10 mouse cellular contexts compared by ENCODE assay signal in the genomic region with DNA sequence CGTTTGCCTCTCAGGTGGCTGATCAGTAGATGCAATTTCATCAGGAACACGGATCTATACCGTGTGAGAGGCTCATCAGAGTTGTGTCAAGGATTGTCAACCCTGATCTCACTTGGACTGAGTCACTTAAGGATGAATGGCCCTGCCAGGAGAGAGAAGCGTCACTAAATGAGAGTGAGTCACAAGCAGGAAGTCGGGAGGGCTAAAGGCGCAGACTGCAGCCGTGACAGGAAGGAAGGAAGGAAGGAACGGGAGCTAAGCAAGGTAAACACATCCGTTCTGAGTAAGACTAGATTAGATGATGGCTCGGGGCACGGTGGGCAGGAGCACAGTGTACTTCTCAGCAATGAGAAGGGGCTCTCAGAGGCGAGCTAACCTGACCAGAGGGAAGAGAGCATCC. TPM values are rescaled to one million over a fixed set of nuclear protein-coding genes. Genes with fewer than 3 reads are reported as not detected.
DNase-seq lines count a peak whose midpoint lies in the region; ATAC-seq and TF ChIP-seq lines count a peak whose summit lies in the region.
"Had no signal": no experiment of that assay in that cellular context is flagged by ENCODE, and none has a peak within 500 bp of the region (broad histone marks: within the 10 kb centered on the region; RNA-seq: fewer than 3 reads in every experiment).

No protein-coding gene starts in this region.

- WGBS in stomach, embryonic 14.5 days, result 50% methylated on average over 12 of the region's 12 CpGs
- WGBS in cerebellum, adult 2 months, result 84% methylated on average over 12 of the region's 12 CpGs

- H3K9me3 ChIP-seq in stomach, embryonic 14.5 days (ENCODE audit: control insufficient read depth, low read depth, low read length), result no peaks in the 10 kb centered on the region
- H3K9me3 ChIP-seq: limb, embryonic 12.5 days had no signal

- TF ChIP-seq CTCF in left cerebral cortex, adult 2 months (IDR thresholded peaks at IDR 0.05), result no peak
- TF ChIP-seq CTCF in cerebellum, adult 2 months (IDR thresholded peaks at IDR 0.05; ENCODE audit: borderline replicate concordance, insufficient read depth, low read depth, low read length), result no peak

- peak; percentile 100 for ATAC-seq in inflammation-experienced regulatory T-cells, adult 6 months
- ATAC-seq in stomach, embryonic 14.5 days (ENCODE audit: insufficient number of reproducible peaks, insufficient read depth, low FRiP score, low read depth), result peak; percentile 37; the same call in 1 of the 2 replicates
- ATAC-seq in cerebellum, adult (ENCODE audit: insufficient number of reproducible peaks, low FRiP score, low TSS enrichment), result no peak

- H3K36me3 ChIP-seq in stomach, embryonic 14.5 days (ENCODE audit: control insufficient read depth, insufficient read depth, low read length), result no peaks in the 10 kb centered on the region
- H3K36me3 ChIP-seq: limb, embryonic 12.5 days had no signal

- no peak overlapping the region for H3K9ac ChIP-seq in stomach, embryonic 14.5 days (replicated peaks; ENCODE audit: low read depth, low read length)
- H3K9ac ChIP-seq: limb, embryonic 12.5 days had no signal

- H3K27ac ChIP-seq in left cerebral cortex, adult 2 months, result peak overlapping the region; percentile 69
- H3K27ac ChIP-seq in stomach, embryonic 14.5 days (ENCODE audit: low read length), result no peak overlapping the region
- H3K27ac ChIP-seq in cerebellum, adult 2 months (ENCODE audit: insufficient read depth, low read length), result no peak overlapping the region
- H3K27ac ChIP-seq: limb, embryonic 12.5 days had no signal

- no peak overlapping the region for H3K4me3 ChIP-seq in left cerebral cortex, adult 2 months
- H3K4me3 ChIP-seq in stomach, embryonic 14.5 days (ENCODE audit: low read depth, low read length), result no peak overlapping the region
- H3K4me3 ChIP-seq in cerebellum, adult 2 months (replicated peaks; ENCODE audit: insufficient read depth, low read depth, low read length), result no peak overlapping the region
- H3K4me3 ChIP-seq: limb, embryonic 12.5 days had no signal

- no peak for DNase-seq in left cerebral cortex, adult 2 months (ENCODE audit: extremely low spot score in 1 of 2, low spot score in 2 of 2)
- DNase-seq in left cerebral cortex, postnatal 14 days (ENCODE audit: low spot score in 2 of 2), result no peak
- DNase-seq in MN1 (ENCODE audit: low spot score), result peak; percentile 72
- DNase-seq in cerebellum, adult 2 months, result no peak
- DNase-seq in layer of hippocampus, adult 11-12 months (ENCODE audit: low spot score), result no peak
- DNase-seq: heart, postnatal 36 days had no signal

- H3K27me3 ChIP-seq in stomach, embryonic 14.5 days (ENCODE audit: control insufficient read depth, insufficient read depth, low read length), result no peaks in the 10 kb centered on the region
- H3K27me3 ChIP-seq in cerebellum, adult 2 months (ENCODE audit: control insufficient read depth, insufficient read depth, low read length), result no peaks in the 10 kb centered on the region
- H3K27me3 ChIP-seq: limb, embryonic 12.5 days had no signal

- no peak for TF ChIP-seq POLR2A in cerebellum, adult 2 months (IDR thresholded peaks at IDR 0.05; ENCODE audit: borderline replicate concordance, insufficient read depth, low read length)

- intact Hi-C loops in left cerebral cortex, adult 2 months (cut with DNase I), result no loop called here
- intact Hi-C loops in left cerebral cortex, postnatal 14 days (cut with DNase I), result no loop called here

- no peak overlapping the region for H3K4me2 ChIP-seq in stomach, embryonic 14.5 days (replicated peaks; ENCODE audit: low read depth, low read length)
- H3K4me2 ChIP-seq: limb, embryonic 12.5 days had no signal

- no peaks in the 10 kb centered on the region for H3K4me1 ChIP-seq in stomach, embryonic 14.5 days (ENCODE audit: control insufficient read depth, insufficient read depth, low read length)
- H3K4me1 ChIP-seq in cerebellum, adult 2 months (ENCODE audit: control insufficient read depth, insufficient read depth, low read length), result no peaks in the 10 kb centered on the region
- H3K4me1 ChIP-seq: limb, embryonic 12.5 days had no signal

RNA-seq across cellular contexts. Expression of gene N4bp2l1, which starts 14.7 kb away (rescaled TPM):
- total RNA-seq in left cerebral cortex, adult 2 months (2021), result 10 to 100 TPM; 60.5 to 63.5 TPM
- total RNA-seq in left cerebral cortex, postnatal 14 days (2021), result 10 to 100 TPM; 36.8 to 39.5 TPM
- 10 to 100 TPM; 46.9 to 61.2 (median 57.9) TPM for polyA plus RNA-seq in inflammation-experienced regulatory T-cells, adult 6 months (2017; shearing (Covaris generic))
- 8.3 TPM in 2 replicates for polyA plus RNA-seq in stomach, embryonic 14.5 days (2014; fragmentation: Nextera tagmentation; extraction: Ambion mirVana)
- 45.7 and 46.9 TPM in 2 replicates for polyA plus RNA-seq in cerebellum, adult 2 months (2012; rRNA removed)

RNA-seq across cellular contexts. Expression of gene N4bp2l2, which starts 54.3 kb away (rescaled TPM):
- total RNA-seq in left cerebral cortex, adult 2 months (2021), result 10 to 100 TPM; 86.3 to 93.6 TPM
- 10 to 100 TPM; 71.8 to 72.8 TPM for total RNA-seq in left cerebral cortex, postnatal 14 days (2021)
- 10 to 100 TPM; 74.8 to 79.1 (median 77.0) TPM for polyA plus RNA-seq in inflammation-experienced regulatory T-cells, adult 6 months (2017; shearing (Covaris generic))
- 44.4 and 53.3 TPM in 2 replicates for polyA plus RNA-seq in stomach, embryonic 14.5 days (2014; fragmentation: Nextera tagmentation; extraction: Ambion mirVana)
- 34.3 and 37.3 TPM in 2 replicates for polyA plus RNA-seq in cerebellum, adult 2 months (2012; rRNA removed)
